In genomic region chr5:68353211-68353610, GRCm38 (mm10) we compare ENCODE assay signal across 17 mouse cellular contexts.
DNase-seq lines count a peak whose midpoint lies in the region; ATAC-seq and TF ChIP-seq lines count a peak whose summit lies in the region.
"Had no signal": no experiment of that assay in that cellular context is flagged by ENCODE, and none has a peak within 500 bp of the region (broad histone marks: within the 10 kb centered on the region; RNA-seq: fewer than 3 reads in every experiment).

No protein-coding gene starts in this region.

- no peak overlapping the region for H3K9ac ChIP-seq in hindbrain, embryonic 15.5 days
- no peak overlapping the region for H3K9ac ChIP-seq in hindbrain, embryonic 13.5 days
- H3K9ac ChIP-seq: limb, embryonic 12.5 days; liver, embryonic 15.5 days; neural tube, embryonic 12.5 days had no signal

- H3K27me3 ChIP-seq in hindbrain, embryonic 15.5 days = no peaks in the 10 kb centered on the region
- H3K27me3 ChIP-seq in hindbrain, embryonic 13.5 days = no peaks in the 10 kb centered on the region
- H3K27me3 ChIP-seq in cerebellum, adult 2 months (ENCODE audit: control insufficient read depth, insufficient read depth, low read length) = no peaks in the 10 kb centered on the region
- H3K27me3 ChIP-seq: limb, embryonic 12.5 days; liver, embryonic 15.5 days; neural tube, embryonic 12.5 days had no signal

- peak; percentile 90 to 97 for DNase-seq in cerebellum, adult 2 months
- peak; percentile 89 to 91 for DNase-seq in cerebellum, postnatal 25 days
- peak; percentile 79 for DNase-seq in retina, postnatal 1 day
- DNase-seq in left cerebral cortex, adult 9 months (ENCODE audit: low spot score in 2 of 2) = no peak
- DNase-seq: heart, adult 11 months; heart, postnatal 4 days; kidney, adult 11 months; lung, postnatal 14 days; right cerebral cortex, postnatal 14 days; thymus, postnatal 14 days had no signal

- no peak for TF ChIP-seq CTCF in cerebellum, adult 2 months (IDR thresholded peaks at IDR 0.05; ENCODE audit: borderline replicate concordance, insufficient read depth, low read depth, low read length)

- no peak for TF ChIP-seq POLR2A in cerebellum, adult 2 months (IDR thresholded peaks at IDR 0.05; ENCODE audit: borderline replicate concordance, insufficient read depth, low read length)

- 61% methylated on average over 4 of the region's 4 CpGs for whole genome bisulfite sequencing in hindbrain, embryonic 15.5 days
- 65% methylated on average over 4 of the region's 4 CpGs for WGBS in hindbrain, embryonic 13.5 days
- 13% methylated on average over 4 of the region's 4 CpGs for WGBS in cerebellum, adult 2 months

- H3K4me3 ChIP-seq in hindbrain, embryonic 15.5 days = no peak overlapping the region
- no peak overlapping the region for H3K4me3 ChIP-seq in hindbrain, embryonic 13.5 days
- no peak overlapping the region for H3K4me3 ChIP-seq in cerebellum, adult 2 months (replicated peaks; ENCODE audit: insufficient read depth, low read depth, low read length)
- H3K4me3 ChIP-seq: limb, embryonic 12.5 days; liver, embryonic 15.5 days; neural tube, embryonic 12.5 days had no signal

- no peak overlapping the region for H3K4me2 ChIP-seq in hindbrain, embryonic 15.5 days
- no peak overlapping the region for H3K4me2 ChIP-seq in hindbrain, embryonic 13.5 days
- H3K4me2 ChIP-seq: limb, embryonic 12.5 days; liver, embryonic 15.5 days; neural tube, embryonic 12.5 days had no signal

- H3K36me3 ChIP-seq in hindbrain, embryonic 15.5 days = no peaks in the 10 kb centered on the region
- H3K36me3 ChIP-seq in hindbrain, embryonic 13.5 days = no peaks in the 10 kb centered on the region
- H3K36me3 ChIP-seq: limb, embryonic 12.5 days; liver, embryonic 15.5 days; neural tube, embryonic 12.5 days had no signal

- H3K9me3 ChIP-seq in hindbrain, embryonic 15.5 days = no peaks in the 10 kb centered on the region
- no peaks in the 10 kb centered on the region for H3K9me3 ChIP-seq in hindbrain, embryonic 13.5 days
- H3K9me3 ChIP-seq: limb, embryonic 12.5 days; liver, embryonic 15.5 days; neural tube, embryonic 12.5 days had no signal

- no peaks in the 10 kb centered on the region for H3K4me1 ChIP-seq in hindbrain, embryonic 15.5 days (replicated peaks)
- no peaks in the 10 kb centered on the region for H3K4me1 ChIP-seq in hindbrain, embryonic 13.5 days (replicated peaks)
- peaks cover 9% of the 10 kb centered on the region; the same call in 1 of the 2 replicates for H3K4me1 ChIP-seq in cerebellum, adult 2 months (ENCODE audit: control insufficient read depth, insufficient read depth, low read length)
- H3K4me1 ChIP-seq: limb, embryonic 12.5 days; liver, embryonic 15.5 days; neural tube, embryonic 12.5 days had no signal

- ATAC-seq in hindbrain, embryonic 15.5 days (ENCODE audit: low FRiP score, low read depth) = peak; percentile 72
- ATAC-seq in hindbrain, embryonic 13.5 days (ENCODE audit: low FRiP score) = no peak
- no peak for ATAC-seq in frontal cortex, adult (ENCODE audit: low TSS enrichment)

- H3K27ac ChIP-seq in hindbrain, embryonic 15.5 days (replicated peaks) = no peak overlapping the region
- no peak overlapping the region for H3K27ac ChIP-seq in hindbrain, embryonic 13.5 days
- H3K27ac ChIP-seq in cerebellum, adult 2 months (ENCODE audit: insufficient read depth, low read length) = no peak overlapping the region
- H3K27ac ChIP-seq: kidney, postnatal 0 days; limb, embryonic 12.5 days; liver, embryonic 15.5 days; neural tube, embryonic 12.5 days had no signal

Comparison
In these comparisons a context has a peak if more than half of its experiments do, and no peak if none do; other contexts are left out.
1. DNase-seq: peak in cerebellum, adult 2 months (2 of 2), cerebellum, postnatal 25 days (2 of 2) and retina, postnatal 1 day (single experiment); none in left cerebral cortex, adult 9 months (0 of 2).